Mouse (Mus musculus) embryonic fibroblast, embryonic 13.5 days (primary cell): Measurements from ENCODE around the gene Krtap5-3.

ENCODE experiments used
- CTCF ChIP-seq: IDR thresholded peaks from 2 replicates; pipeline ENCODE4 v1.5.1; 2011; ENCODE audit warnings: mild to moderate bottlenecking, control low read depth, low read length, moderate library complexity, borderline replicate concordance; ENCODE audit not compliant: insufficient read depth
- POLR2A ChIP-seq: IDR thresholded peaks from 2 replicates; pipeline ENCODE4 v1.6.1; 2011; ENCODE audit warnings: low read depth, mild to moderate bottlenecking, control low read depth, low read length, moderate library complexity

DNA sequence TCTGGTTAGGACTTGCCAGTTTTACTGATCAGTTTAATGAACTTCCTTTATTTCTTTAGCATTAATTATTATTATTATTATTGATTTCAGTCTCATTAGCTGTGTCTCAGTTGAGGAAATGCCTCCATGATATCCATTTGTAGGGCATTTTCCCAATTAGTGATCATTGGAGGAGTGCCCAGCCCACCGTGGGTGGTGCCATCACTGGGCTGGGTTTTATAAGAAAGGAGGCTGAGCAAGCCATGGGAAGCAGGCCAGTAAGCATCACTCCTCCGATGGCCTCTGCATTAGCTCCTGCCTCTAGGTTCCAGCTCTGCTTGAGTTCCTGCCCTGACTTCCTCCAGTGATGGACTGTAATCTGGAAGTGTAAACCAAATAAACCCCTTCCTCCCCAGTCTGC, 13.0 kb upstream of the Krtap5-3 start:
- no peak for TF ChIP-seq CTCF
- TF ChIP-seq POLR2A, result no peak
